Mouse (Mus musculus): ENCODE data around the gene Cacna1d.

Cacna1d gene

DNA sequence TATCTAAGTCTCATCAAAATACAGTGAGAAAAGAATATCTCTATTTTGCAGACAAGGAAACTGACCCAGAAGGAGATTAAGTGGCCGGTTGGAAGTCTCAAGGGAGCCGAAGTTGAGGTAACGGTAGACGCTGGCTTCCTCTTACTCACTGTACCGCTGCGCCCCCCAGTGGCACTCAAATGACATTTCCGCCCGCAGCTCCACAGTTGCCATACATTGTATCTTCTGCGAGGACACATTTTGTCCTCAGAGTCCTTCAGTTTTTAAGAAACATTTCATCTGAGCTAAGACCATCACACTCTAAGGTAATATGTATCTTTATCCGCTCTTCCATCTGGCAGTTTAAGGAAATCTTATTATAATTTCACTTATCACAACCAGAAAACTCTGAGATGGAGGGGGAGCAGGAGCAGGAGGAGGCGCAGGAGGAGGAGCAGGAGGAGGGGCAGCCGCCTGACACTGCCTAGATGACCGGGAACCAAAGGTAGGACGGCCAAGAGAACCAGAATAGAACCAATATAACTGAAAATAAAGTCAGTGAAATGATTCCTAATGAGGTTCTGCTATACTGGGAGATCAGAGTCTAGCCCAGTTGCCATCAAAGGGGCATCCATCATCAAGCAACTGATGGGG is 31.2 kb downstream of the Cacna1d start:
- peak; percentile 88 for DNase-seq (ENCODE audit: low read depth, low spot score)

GRCm38 (mm10) chr14:30458820-30459219 is 32.4 kb downstream of the Cacna1d start:
- DNase-seq (ENCODE audit: low read depth, low spot score): peak; percentile 45

GRCm38 (mm10) chr14:30457897-30458296 is 33.4 kb downstream of the Cacna1d start:
- peak; percentile 86 for DNase-seq (ENCODE audit: low read depth, low spot score)

DNA sequence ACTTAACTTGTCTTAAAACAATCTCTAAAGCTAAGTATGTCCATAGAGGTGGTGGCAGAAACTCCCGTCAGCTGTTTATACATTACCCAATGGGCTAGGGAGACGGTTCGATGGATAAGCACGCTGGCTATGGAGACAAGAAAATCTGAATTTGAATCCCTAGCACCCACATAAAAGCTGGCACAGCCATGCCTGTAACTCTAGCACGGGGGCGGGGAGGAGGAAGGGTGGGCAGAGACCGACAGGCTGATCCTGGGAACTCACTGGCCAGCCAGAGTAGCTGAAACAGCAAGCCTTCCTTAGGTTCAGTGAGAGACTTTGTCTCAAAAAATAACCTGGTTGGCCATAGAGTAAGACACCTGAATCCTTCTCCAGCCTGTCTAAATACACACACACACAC is 33.8 kb downstream of the Cacna1d start:
- no peak for DNase-seq (ENCODE audit: low read depth, low spot score)

DNA sequence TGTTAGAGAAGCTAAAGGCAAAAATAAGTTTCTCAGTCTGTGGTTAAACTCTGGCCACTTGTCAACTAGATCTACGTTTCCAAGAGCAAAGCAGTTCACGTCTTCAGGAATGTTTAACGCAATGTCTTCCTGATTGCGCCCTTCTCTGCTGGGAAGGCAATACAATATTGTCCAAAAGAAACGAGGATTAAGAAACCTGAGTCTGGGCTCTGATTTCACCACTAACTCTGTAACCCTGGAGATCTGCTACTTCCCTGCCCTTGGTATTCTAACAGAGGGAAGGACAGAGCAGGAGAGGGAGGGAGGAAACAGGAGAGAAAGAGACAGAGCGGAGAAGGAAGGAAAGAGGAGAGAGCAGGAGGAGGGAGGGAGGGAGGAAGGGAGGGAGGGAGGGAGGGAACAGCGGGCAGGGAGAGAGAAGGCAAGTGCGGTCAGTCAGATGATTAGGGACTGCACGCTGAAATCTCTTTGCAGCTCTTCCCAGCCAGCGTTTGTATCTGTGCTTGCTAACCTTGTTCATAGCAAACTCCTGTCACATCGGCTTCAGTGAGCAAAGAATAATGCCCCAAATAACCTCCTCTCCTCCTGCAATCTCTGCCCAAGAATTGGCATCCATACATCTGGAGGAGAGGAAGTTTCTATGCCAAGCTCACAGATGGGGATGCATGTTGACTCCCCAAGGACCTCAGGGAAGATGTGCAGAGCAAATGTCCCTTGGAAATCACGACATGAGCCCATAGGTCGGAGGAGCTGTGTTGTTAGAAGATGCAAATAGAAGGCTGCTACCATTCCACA is 35.3 kb downstream of the Cacna1d start:
- DNase-seq (ENCODE audit: low read depth, low spot score): no peak

DNA sequence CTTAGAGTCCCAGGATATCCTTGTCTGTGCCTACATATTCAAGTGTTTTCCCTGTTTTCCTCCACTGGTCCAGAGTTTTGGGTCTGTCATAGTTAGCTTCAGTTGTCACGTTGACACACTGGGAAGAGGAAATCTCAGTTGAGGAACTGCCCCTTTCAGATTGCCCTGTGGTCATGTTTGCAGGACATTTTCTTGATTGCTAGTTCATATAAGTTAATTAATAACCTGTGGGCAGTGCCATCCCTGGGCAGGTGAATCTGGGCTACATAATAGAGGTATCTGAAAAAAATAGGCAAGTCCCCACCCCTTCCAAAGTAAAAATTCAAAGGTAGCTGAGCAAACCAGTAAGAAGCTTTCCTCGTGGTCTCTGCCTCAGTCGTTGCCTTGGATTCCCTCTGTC is 51.3 kb downstream of the Cacna1d start:
- DNase-seq (ENCODE audit: low read depth, low spot score): no peak

GRCm38 (mm10) chr14:30435316-30435715 is 55.9 kb downstream of the Cacna1d start:
- no peak for DNase-seq (ENCODE audit: low read depth, low spot score)

GRCm38 (mm10) chr14:30430446-30430845 is 60.8 kb downstream of the Cacna1d start:
- no peak for DNase-seq (ENCODE audit: low read depth, low spot score)

DNA sequence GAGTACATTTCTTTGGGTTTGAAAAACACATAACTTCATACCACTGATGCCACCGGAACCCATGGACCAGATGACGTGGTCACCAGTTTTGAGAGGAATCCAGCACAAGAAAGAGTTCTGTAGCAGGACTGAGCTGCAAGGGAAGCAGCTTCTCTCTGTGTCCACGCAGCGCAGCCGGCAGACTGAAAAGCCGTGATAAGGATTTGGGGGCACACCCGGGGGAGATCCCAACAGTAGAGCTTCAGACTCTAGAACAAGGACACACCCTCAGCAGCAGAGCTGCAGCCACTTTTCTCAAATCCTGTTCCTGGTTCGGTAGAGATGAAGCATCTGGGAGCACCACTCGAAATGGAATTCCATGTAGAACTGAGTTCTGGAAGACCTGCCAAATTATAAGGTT is 61.2 kb downstream of the Cacna1d start:
- DNase-seq (ENCODE audit: low read depth, low spot score): no peak

DNA sequence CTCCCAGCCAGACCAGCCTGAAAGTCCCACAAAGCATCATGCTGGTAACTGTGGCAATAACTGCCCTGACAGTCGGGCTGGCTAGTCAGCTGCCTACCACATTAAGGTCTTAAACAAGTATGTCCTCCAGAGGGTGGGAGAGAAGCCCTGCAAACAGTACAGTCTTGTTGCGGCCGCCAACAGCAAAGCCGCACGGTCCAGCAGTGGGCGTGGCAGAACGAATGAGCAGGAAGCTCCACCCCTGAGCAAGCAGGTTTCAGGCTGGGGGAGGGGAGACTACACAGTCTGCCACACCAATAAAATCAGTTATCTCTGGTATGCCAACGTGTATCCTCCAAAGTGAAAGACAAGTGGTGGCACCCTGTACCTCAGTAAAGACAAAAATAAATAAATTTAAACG is 61.6 kb downstream of the Cacna1d start:
- no peak for DNase-seq (ENCODE audit: low read depth, low spot score)

DNA sequence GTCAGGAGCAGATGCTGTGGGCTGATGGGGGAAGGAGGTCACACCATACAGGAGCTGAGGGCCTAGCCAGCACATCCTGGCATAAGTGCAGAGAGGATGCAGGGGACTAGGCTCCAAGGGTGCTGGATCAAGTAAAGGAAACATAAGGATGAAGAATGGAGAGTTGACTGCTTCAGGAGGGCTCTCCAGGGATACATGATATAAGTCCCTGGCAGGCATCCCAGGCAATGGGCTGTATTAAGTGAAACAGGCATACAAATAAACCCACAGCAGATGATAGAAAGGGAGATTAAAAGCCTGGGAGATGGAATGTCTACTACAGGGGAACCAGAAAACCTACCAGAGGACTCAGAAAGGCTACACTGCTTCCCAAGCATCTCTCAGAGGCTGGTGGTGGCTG is 62.5 kb downstream of the Cacna1d start:
- no peak for DNase-seq (ENCODE audit: low read depth, low spot score)

DNA sequence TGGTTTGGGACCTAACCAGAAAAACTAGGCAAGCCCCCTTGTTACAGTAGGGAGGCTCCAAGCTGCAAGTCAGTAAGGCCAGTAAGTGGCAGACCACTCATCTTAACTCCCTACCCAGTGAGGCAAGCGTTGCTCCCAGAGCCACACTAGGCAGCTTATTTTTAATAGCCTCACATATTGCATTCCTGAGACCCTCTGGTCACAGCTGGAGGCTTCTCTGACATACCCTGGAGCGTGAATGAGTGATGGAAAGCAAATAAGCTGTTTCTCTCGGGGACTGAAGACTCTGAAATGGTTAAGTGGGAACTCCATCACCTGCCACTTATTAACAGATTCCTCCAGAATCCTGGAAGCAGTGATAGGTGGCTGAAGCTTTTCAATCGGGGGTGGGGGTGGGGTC is 65.4 kb downstream of the Cacna1d start:
- DNase-seq (ENCODE audit: low read depth, low spot score): no peak

- DNase-seq (ENCODE audit: low read depth, low spot score): no peak
These were observed 66.1 kb downstream of the Cacna1d start for GRCm38 (mm10) chr14:30425175-30425574.

- DNase-seq (ENCODE audit: low read depth, low spot score): no peak
These were observed 66.6 kb downstream of the Cacna1d start for GRCm38 (mm10) chr14:30424638-30425037.

- no peak for DNase-seq (ENCODE audit: low read depth, low spot score)
These were observed 68.7 kb downstream of the Cacna1d start for GRCm38 (mm10) chr14:30422376-30423140.

DNA sequence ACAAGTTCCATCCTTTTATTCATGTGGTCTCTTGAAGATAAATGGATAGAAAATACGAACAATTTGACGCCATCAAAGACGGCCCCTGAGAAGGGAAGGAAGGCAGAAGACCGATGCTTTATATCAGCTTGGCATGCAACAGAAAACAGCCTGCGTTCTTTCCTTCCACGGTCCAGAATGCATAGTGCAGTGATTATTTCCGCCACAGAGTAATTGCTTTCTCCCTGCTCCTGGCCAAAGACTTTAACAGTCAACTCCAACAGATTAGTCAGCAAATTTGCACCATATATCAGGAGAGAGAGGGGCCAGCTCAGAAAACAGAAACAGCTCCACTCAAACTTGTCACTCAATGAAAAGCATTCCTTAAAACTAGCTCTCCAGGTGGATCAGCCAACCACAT is 71.8 kb downstream of the Cacna1d start:
- DNase-seq (ENCODE audit: low read depth, low spot score): no peak

GRCm38 (mm10) chr14:30419046-30419445 is 72.2 kb downstream of the Cacna1d start:
- DNase-seq (ENCODE audit: low read depth, low spot score): no peak

DNA sequence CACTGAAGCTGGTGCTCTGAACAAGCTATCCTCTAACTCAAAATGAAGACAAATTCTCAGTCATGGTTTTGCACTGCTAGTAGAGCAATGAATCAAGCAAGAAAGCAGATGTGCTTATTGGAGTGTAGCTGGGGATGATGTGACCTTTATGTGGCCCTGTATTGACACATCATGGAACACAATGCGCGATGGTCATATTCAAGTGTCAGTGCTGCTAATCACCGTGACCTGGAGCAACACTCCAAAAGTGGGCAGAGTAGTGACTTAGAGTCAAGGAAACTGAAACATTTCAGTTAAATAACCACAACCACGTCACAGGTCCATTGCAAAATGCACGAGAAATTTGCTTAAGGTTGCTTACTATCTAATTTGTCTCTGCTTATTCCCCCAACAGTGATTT is 75.4 kb downstream of the Cacna1d start:
- peak; percentile 57 for DNase-seq (ENCODE audit: low read depth, low spot score)

DNA sequence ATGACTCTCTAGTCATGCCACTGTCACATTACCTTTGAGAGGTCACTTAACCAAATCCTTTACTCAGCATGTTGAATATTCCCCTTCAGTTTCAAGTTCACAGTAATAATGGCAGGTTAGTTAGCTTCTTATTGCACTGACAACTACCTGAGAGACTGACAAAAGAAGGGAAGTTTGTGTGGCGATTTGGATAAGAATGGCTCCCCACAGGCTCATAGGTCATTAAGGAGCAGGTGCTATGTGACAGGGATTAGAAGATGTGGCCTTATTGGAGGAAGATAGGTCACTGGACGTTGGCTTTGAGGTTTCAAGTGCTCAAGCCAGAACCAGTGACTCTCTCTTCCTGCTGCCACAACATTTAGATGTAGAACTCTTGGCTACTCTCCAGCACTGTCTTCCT is 77.1 kb downstream of the Cacna1d start:
- no peak for DNase-seq (ENCODE audit: low read depth, low spot score)

DNA sequence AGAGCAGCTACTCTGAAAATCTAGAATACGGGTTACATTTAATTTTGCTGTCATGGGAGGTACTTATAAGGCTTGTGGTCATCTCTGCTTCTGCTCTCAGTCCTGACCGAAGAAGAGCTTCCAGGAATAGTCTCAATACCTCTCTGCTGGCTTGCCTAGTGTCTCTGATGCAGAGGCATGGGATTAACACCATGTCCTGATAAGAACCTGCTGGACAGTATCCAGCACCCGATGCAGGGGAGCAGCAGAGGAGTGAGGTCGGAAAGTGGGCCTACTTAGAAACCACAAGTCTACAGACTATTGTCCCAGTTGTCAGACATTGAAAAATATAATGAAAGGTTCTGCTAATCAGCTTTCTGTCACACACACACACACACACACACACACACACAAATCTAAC is 81.9 kb downstream of the Cacna1d start:
- DNase-seq (ENCODE audit: low read depth, low spot score): no peak

DNA sequence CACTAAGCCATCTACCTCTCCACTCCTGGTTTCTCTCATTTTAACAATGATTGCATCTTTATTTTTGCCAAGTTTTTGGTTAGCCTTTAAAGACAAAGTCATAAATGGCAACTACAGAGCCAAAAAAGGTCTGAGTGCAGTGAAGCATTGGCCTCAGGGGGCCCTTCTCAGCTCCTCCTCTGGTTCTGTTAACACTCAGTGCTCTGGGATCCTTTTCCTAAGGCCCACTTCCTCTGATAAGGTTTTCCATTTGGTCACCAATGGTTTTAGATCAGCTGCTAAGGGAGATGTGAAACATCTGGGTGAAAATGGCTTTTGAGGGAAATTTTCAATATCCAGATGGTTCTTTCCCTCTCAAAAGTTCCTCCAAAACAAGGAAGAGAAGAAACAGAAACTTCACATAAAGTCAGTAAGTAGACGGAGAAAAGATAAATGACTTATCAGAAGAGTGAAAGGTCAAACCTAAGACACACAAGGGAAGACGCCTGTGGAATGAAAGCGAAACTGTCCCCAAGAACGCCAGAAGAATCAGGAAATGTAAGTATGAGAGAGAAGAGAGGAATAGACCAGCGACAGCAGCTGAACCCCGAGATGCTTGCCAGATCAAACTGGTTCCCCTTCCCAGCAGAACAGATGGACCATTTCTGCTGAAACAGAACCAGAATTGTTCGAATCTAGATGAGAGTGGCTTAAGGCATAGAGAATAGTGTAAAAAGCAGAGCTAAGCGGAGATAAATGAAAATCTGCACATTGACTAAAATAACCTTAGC is 85.6 kb downstream of the Cacna1d start:
- peak; percentile 55 for DNase-seq (ENCODE audit: low read depth, low spot score)

DNA sequence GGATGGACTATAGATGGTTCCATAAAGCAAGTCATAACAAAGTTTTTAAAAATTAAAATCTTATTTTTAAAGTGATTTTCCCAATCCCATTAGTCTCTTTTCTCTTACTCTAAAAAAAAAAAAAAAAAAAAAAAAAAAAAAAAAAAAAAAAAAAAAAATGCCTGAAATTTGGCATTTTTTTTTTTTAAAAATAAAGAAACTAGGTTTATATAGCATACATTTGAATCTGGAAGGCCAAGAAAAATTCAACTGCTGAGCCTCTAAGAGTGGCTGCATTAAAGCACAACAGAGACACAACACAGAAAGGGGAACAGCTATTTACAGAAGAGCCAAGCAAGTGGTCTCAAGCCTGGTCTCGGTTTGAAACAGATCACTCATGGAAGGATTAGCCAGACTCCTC is 112.9 kb downstream of the Cacna1d start:
- DNase-seq (ENCODE audit: low read depth, low spot score): no peak

All from A20 (cell line).